Comparison of ENCODE assay signal across 14 mouse cellular contexts in the genomic region with DNA sequence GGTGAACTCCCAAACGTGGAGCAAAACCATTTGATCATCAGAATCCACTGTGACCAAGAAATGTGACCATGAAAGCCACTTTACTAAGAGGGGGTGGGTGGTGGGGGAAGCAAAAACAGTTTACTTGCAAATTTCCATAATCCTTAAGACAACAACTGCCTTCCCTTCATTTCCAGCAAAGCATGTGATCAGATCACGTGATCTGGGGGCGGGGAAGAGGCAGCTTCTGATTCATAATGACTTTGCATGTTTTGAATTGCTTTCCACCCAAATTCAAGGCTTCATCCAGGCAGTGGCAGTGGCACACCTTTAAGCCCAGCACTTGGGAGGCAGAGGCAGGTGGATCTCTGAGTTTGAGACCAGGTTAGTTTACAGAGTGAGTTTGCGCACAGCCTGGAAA.
DNase-seq lines count a peak whose midpoint lies in the region; ATAC-seq and TF ChIP-seq lines count a peak whose summit lies in the region.
"Had no signal": no experiment of that assay in that cellular context is flagged by ENCODE, and none has a peak within 500 bp of the region (broad histone marks: within the 10 kb centered on the region; RNA-seq: fewer than 3 reads in every experiment).

No protein-coding gene starts in this region.

- WGBS in heart, embryonic 10.5 days = 69% methylated on average over 4 of the region's 4 CpGs
- WGBS in midbrain, postnatal 0 days = 77% methylated on average over 4 of the region's 4 CpGs

- TF ChIP-seq CTCF in midbrain, postnatal 0 days (IDR thresholded peaks at IDR 0.05) = no peak

- H3K9ac ChIP-seq in midbrain, postnatal 0 days (replicated peaks; ENCODE audit: low read length, poor library complexity, severe bottlenecking) = no peak overlapping the region
- H3K9ac ChIP-seq: embryonic facial prominence, embryonic 15.5 days; hindbrain, embryonic 12.5 days; liver, embryonic 14.5 days had no signal

- no peak overlapping the region for H3K4me2 ChIP-seq in midbrain, postnatal 0 days (ENCODE audit: low read depth, low read length, poor library complexity, severe bottlenecking)
- H3K4me2 ChIP-seq: embryonic facial prominence, embryonic 15.5 days; hindbrain, embryonic 12.5 days had no signal

- H3K27me3 ChIP-seq in heart, embryonic 10.5 days (ENCODE audit: insufficient read depth, poor library complexity, severe bottlenecking) = no peaks in the 10 kb centered on the region
- no peaks in the 10 kb centered on the region for H3K27me3 ChIP-seq in midbrain, postnatal 0 days (ENCODE audit: insufficient read depth, low read length)
- H3K27me3 ChIP-seq: embryonic facial prominence, embryonic 15.5 days; hindbrain, embryonic 12.5 days had no signal

- peaks cover 10% of the 10 kb centered on the region; the same call in 1 of the 2 replicates for H3K36me3 ChIP-seq in heart, embryonic 10.5 days
- no peaks in the 10 kb centered on the region; the same call in 1 of the 2 replicates for H3K36me3 ChIP-seq in midbrain, postnatal 0 days (ENCODE audit: insufficient read depth, low read length)

- no peak for DNase-seq in heart, embryonic 10.5 days (ENCODE audit: low spot score)
- no peak for DNase-seq in heart, postnatal 36 days
- DNase-seq in lung, postnatal 36 days = peak; percentile 42
- DNase-seq in lung, postnatal 14 days = no peak
- DNase-seq in kidney, postnatal 36 days = peak; percentile 40 to 62
- DNase-seq in urinary bladder, adult 2 months (ENCODE audit: low spot score) = no peak
- no peak for DNase-seq in midbrain, postnatal 0 days (ENCODE audit: low spot score)
- DNase-seq in thymus, postnatal 10 days (ENCODE audit: low spot score in 2 of 2) = no peak
- DNase-seq: cerebellum, postnatal 14 days had no signal

- intact Hi-C loops in heart, postnatal 36 days (cut with DNase I) = no loop called here

- ATAC-seq in midbrain, postnatal 0 days (ENCODE audit: low FRiP score) = no peak
- ATAC-seq: forebrain, embryonic 16.5 days had no signal

- H3K4me1 ChIP-seq in heart, embryonic 10.5 days = peaks cover 8% of the 10 kb centered on the region; the same call in 1 of the 2 replicates
- H3K4me1 ChIP-seq in midbrain, postnatal 0 days (ENCODE audit: insufficient read depth, low read length) = no peaks in the 10 kb centered on the region

- H3K27ac ChIP-seq in heart, embryonic 10.5 days = 0 out of 2 replicates have a peak overlapping the region, but pooled peaks have one; percentile 7
- no peak overlapping the region for H3K27ac ChIP-seq in midbrain, postnatal 0 days (ENCODE audit: low read depth, low read length)
- H3K27ac ChIP-seq: embryonic facial prominence, embryonic 15.5 days; hindbrain, embryonic 12.5 days; left cerebral cortex, adult 2 months; liver, embryonic 14.5 days had no signal

- no peak overlapping the region for H3K4me3 ChIP-seq in heart, embryonic 10.5 days
- no peak overlapping the region for H3K4me3 ChIP-seq in midbrain, postnatal 0 days (ENCODE audit: low read depth, low read length)
- H3K4me3 ChIP-seq: embryonic facial prominence, embryonic 15.5 days; hindbrain, embryonic 12.5 days; left cerebral cortex, adult 2 months had no signal

- no peaks in the 10 kb centered on the region for H3K9me3 ChIP-seq in heart, embryonic 10.5 days
- no peaks in the 10 kb centered on the region for H3K9me3 ChIP-seq in midbrain, postnatal 0 days (ENCODE audit: low read length)
- H3K9me3 ChIP-seq: embryonic facial prominence, embryonic 15.5 days; hindbrain, embryonic 12.5 days had no signal

Comparison
In these comparisons a context has a peak if more than half of its experiments do, and no peak if none do; other contexts are left out.
1. DNase-seq: peak in lung, postnatal 36 days (single experiment) and kidney, postnatal 36 days (2 of 2); none in heart, embryonic 10.5 days (single experiment), heart, postnatal 36 days (0 of 2), lung, postnatal 14 days (single experiment), urinary bladder, adult 2 months (single experiment), midbrain, postnatal 0 days (single experiment) and thymus, postnatal 10 days (0 of 2).